Mouse (Mus musculus): ENCODE data around the gene Rhbdd1. TPM values are rescaled to one million over a fixed set of nuclear protein-coding genes. Genes with fewer than 3 reads are reported as not detected.

The Rhbdd1 gene
- polyA plus RNA-seq, 1 experiment from 2014 or later = 7.6 TPM

DNA sequence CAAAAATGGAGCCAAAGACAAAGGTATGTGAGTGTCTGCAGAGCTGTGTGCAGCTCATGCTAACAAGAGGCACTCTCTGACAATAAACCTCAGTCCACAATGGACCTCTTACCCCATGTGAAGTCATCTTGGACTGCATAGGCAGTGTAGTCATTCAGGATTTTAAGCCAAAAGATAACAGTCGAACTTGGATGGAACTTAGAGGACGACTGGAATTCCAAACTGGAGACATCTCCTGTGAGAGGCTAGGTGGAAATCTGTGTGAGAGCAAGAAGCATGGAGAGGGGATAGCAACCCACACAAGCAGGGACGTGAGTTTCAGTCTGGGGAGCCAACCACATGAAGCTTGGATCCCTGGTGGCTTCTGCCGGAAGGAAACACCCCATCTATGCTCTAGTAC, 133.6 kb downstream of the Rhbdd1 start:
- no peaks in the 10 kb centered on the region for H3K4me1 ChIP-seq (ENCODE audit: insufficient read depth)
- TF ChIP-seq CTCF (IDR thresholded peaks at IDR 0.05; ENCODE audit: low read depth) = no peak
- no peak overlapping the region for H3K4me2 ChIP-seq
- no peak for ATAC-seq (ENCODE audit: insufficient read depth)
- H3K9ac ChIP-seq = no peak overlapping the region
- no peak for DNase-seq
- H3K36me3 ChIP-seq (ENCODE audit: insufficient read depth) = no peaks in the 10 kb centered on the region
- H3K9me3 ChIP-seq (ENCODE audit: low read depth, low read length) = no peaks in the 10 kb centered on the region
- no peaks in the 10 kb centered on the region for H3K27me3 ChIP-seq (ENCODE audit: insufficient read depth, low read length)
- H3K27ac ChIP-seq (ENCODE audit: low read depth) = no peak overlapping the region
- no peak overlapping the region for H3K4me3 ChIP-seq (ENCODE audit: low read depth, low read length)
- WGBS = 71% methylated on average over 4 of the region's 4 CpGs

DNA sequence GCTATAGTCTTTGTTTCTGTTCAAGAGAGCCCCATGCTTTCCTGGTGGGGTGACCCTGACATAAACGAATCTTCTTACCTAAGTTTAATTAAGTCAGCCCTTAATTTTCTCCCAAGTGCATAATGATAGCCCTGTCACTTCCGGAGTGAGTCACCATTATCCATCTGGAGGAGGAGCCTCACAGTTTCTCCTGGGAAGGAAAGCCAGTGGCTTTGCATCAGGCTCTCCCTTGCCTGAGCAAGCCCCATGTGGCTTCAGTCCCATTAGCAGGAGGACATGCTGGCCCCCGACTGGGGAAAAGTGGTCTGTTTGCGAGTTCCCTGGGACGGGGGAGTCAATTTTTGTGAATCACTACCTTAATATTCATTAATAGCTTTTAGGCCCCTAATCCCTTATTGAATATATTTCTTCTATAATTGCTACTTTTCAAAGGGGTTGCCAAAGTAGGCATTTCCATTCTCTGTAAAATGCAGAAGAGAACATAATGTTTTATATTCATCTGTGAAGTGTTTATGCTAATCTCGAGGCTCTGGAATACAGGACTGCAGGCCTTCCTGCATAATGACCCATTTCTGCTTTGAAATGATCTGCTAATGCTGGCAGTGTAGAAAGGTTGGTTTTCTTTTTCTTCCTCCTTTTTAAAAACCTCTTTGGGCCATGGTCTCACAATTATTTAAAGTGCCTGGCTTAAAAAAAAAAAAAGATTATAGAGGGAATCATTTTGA, 135.8 kb downstream of the Rhbdd1 start:
- WGBS = 45% methylated on average over 6 of the region's 6 CpGs
- H3K9ac ChIP-seq = no peak overlapping the region
- TF ChIP-seq CTCF (IDR thresholded peaks at IDR 0.05; ENCODE audit: low read depth) = no peak

DNA sequence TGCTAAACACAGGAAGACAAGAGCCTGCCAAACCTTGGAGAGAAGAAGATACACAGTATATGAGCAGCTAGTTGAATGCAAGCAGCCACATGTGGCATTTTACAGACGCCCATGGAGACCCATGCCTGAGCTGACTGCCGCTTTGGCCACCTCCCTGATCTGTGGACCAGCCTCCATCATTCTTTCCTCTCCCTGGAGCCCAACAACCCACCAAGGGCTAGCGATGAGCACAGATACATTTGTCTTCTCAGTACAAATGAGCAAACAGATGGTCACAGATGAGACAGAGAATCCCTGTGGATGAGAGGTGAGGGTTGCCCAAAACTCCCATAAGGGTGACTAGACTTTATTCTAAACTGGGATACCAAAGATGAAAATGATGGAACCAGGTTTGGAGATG, 137.8 kb downstream of the Rhbdd1 start:
- H3K27me3 ChIP-seq (ENCODE audit: insufficient read depth, low read length) = no peaks in the 10 kb centered on the region
- H3K9ac ChIP-seq = no peak overlapping the region
- no peaks in the 10 kb centered on the region for H3K4me1 ChIP-seq (ENCODE audit: insufficient read depth)
- H3K36me3 ChIP-seq (ENCODE audit: insufficient read depth) = no peaks in the 10 kb centered on the region
- H3K9me3 ChIP-seq (ENCODE audit: low read depth, low read length) = no peaks in the 10 kb centered on the region
- TF ChIP-seq CTCF (IDR thresholded peaks at IDR 0.05; ENCODE audit: low read depth) = no peak
- H3K4me2 ChIP-seq = no peak overlapping the region
- no peak overlapping the region for H3K27ac ChIP-seq (ENCODE audit: low read depth)
- DNase-seq (no peak), ATAC-seq (ENCODE audit: insufficient read depth) (no peak)
- 88% methylated on average over 3 of the region's 3 CpGs for WGBS
- no peak overlapping the region for H3K4me3 ChIP-seq (ENCODE audit: low read depth, low read length)

More for the DNA sequence above, 135.8 kb downstream of the Rhbdd1 start:
- Histone ChIP-seq H3K9me3 (ENCODE audit: low read depth, low read length) (no peaks in the 10 kb centered on the region), H3K36me3 (ENCODE audit: insufficient read depth) (no peaks in the 10 kb centered on the region), H3K27ac (ENCODE audit: low read depth) (no peak overlapping the region), H3K4me2 (no peak overlapping the region), H3K4me3 (ENCODE audit: low read depth, low read length) (no peak overlapping the region), H3K27me3 (ENCODE audit: insufficient read depth, low read length) (no peaks in the 10 kb centered on the region), H3K4me1 (ENCODE audit: insufficient read depth) (no peaks in the 10 kb centered on the region)
- no peak for ATAC-seq (ENCODE audit: insufficient read depth)
- DNase-seq = no peak

DNA sequence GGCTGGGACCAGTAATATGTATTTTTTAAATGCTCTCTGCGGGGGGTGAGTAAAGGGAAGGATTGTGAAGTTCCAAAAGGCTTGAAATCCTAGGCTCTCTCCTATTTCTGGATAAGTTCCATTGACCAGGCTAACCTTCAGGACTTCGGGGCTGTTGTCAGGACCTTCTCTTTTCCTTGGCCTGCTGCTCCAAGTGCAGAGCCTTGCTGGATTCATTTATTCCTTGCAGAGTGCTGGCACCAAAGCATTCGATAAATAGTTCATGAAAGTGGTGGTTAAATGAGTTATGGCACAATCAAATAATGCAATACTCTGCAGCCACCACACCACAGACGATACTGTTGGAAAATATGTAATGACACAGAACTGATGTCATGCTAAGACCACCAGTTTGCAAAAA, 143.1 kb downstream of the Rhbdd1 start:
- no peaks in the 10 kb centered on the region for H3K36me3 ChIP-seq (ENCODE audit: insufficient read depth)
- no peak overlapping the region for H3K4me2 ChIP-seq
- no peaks in the 10 kb centered on the region for H3K27me3 ChIP-seq (ENCODE audit: insufficient read depth, low read length)
- no peak overlapping the region for H3K4me3 ChIP-seq (ENCODE audit: low read depth, low read length)
- H3K9ac ChIP-seq = no peak overlapping the region
- DNase-seq = no peak
- TF ChIP-seq CTCF (IDR thresholded peaks at IDR 0.05; ENCODE audit: low read depth) = no peak
- H3K9me3 ChIP-seq (ENCODE audit: low read depth, low read length) = no peaks in the 10 kb centered on the region
- 64% methylated on average over 4 of the region's 4 CpGs for WGBS
- H3K4me1 ChIP-seq (ENCODE audit: insufficient read depth) = no peaks in the 10 kb centered on the region
- ATAC-seq (ENCODE audit: insufficient read depth) = no peak
- no peak overlapping the region for H3K27ac ChIP-seq (ENCODE audit: low read depth)

DNA sequence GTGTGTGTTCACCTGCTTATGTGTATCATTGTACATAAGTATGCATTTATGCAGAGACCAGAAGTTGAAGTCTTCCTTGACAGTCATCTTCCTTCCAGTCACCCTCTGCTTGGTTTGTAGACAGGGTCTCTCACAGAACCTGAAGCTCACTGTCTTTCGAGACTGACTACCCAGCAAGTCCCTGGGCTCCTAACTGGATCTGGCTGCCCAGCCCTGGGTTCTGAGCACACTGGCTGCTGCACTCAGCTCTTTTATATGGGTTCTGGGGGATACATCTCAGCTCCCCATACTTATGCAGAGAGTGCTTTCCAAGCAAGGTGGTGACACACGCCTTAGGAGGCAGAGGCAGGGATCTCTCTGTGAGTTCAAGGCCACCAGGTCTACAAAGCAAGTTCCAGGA, 143.7 kb downstream of the Rhbdd1 start:
- TF ChIP-seq CTCF (IDR thresholded peaks at IDR 0.05; ENCODE audit: low read depth) = no peak
- WGBS = 84% methylated on average over 2 of the region's 2 CpGs
- H3K36me3 ChIP-seq (ENCODE audit: insufficient read depth) = no peaks in the 10 kb centered on the region

DNA sequence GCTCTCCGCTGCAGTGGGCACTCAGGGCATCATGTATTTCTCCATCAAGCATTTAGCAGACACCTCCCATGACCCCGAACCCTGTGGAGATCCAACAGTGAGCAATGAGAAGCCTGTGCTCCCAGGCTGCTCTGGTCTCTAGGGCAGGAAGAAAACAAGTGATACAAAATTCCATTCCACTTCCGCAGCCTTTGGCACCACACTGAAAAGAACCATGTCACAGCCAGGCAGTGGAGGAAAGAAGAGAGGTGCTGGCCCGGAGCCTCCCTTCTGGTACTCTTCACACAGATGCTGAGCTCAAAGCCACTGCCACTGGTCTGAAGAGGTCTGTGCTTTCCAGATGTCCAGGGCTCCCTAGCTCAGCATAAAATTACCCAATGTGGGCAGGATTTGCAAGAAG, 144.8 kb downstream of the Rhbdd1 start:
- Histone ChIP-seq H3K4me1 (ENCODE audit: insufficient read depth) (no peaks in the 10 kb centered on the region), H3K27me3 (ENCODE audit: insufficient read depth, low read length) (no peaks in the 10 kb centered on the region), H3K4me2 (no peak overlapping the region), H3K9ac (no peak overlapping the region), H3K36me3 (ENCODE audit: insufficient read depth) (no peaks in the 10 kb centered on the region), H3K4me3 (ENCODE audit: low read depth, low read length) (no peak overlapping the region), H3K27ac (ENCODE audit: low read depth) (no peak overlapping the region), H3K9me3 (ENCODE audit: low read depth, low read length) (no peaks in the 10 kb centered on the region)
- ATAC-seq (ENCODE audit: insufficient read depth) = no peak
- no peak for DNase-seq
- no peak for TF ChIP-seq CTCF (IDR thresholded peaks at IDR 0.05; ENCODE audit: low read depth)
- 70% methylated on average over 4 of the region's 4 CpGs for WGBS

More for the DNA sequence above, 143.7 kb downstream of the Rhbdd1 start:
- no peak overlapping the region for H3K4me3 ChIP-seq (ENCODE audit: low read depth, low read length)
- DNase-seq = no peak
- no peaks in the 10 kb centered on the region for H3K9me3 ChIP-seq (ENCODE audit: low read depth, low read length)
- H3K27ac ChIP-seq (ENCODE audit: low read depth) = no peak overlapping the region
- no peaks in the 10 kb centered on the region for H3K4me1 ChIP-seq (ENCODE audit: insufficient read depth)
- no peak overlapping the region for H3K4me2 ChIP-seq
- no peak overlapping the region for H3K9ac ChIP-seq
- ATAC-seq (ENCODE audit: insufficient read depth) = no peak
- no peaks in the 10 kb centered on the region for H3K27me3 ChIP-seq (ENCODE audit: insufficient read depth, low read length)

DNA sequence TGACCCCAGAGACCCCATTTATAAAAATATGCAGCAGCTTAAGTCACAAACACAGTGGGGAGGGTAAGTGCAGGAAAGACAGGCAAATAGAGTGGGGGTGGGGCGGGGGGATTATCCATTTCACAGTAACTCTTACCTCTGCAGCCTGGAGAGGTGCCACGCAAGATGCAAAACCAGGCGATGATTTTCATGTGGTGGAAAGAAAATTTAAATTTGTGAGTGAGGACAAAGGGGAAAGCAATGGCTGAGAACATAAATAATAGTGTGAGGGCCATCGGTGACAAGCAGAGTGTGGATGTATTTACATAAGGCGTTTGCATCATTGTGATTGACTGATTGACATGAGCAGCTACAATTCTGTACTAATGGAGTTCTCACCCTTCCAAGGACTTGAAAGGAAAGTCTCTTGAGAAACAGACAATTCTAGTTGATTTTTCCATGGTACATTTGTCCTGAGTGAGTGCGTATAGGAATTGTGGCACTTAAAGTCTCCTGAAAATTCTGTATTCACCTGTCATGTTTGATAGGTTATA, 149.1 kb downstream of the Rhbdd1 start:
- Histone ChIP-seq H3K27me3 (ENCODE audit: insufficient read depth, low read length) (no peaks in the 10 kb centered on the region), H3K4me3 (ENCODE audit: low read depth, low read length) (no peak overlapping the region), H3K9ac (no peak overlapping the region), H3K4me2 (no peak overlapping the region), H3K27ac (ENCODE audit: low read depth) (no peak overlapping the region), H3K4me1 (ENCODE audit: insufficient read depth) (no peaks in the 10 kb centered on the region), H3K36me3 (ENCODE audit: insufficient read depth) (no peaks in the 10 kb centered on the region), H3K9me3 (ENCODE audit: low read depth, low read length) (no peaks in the 10 kb centered on the region)
- ATAC-seq (ENCODE audit: insufficient read depth) = no peak
- 42% methylated on average over 6 of the region's 6 CpGs for WGBS
- no peak for TF ChIP-seq CTCF (IDR thresholded peaks at IDR 0.05; ENCODE audit: low read depth)
- no peak for DNase-seq

Data from lung, embryonic 14.5 days (tissue).